Mouse (Mus musculus): ENCODE data around the gene Il31ra. TPM values are rescaled to one million over a fixed set of nuclear protein-coding genes. Genes with fewer than 3 reads are reported as not detected.

Gene Il31ra
- total RNA-seq, 1 experiment: not detected

DNA sequence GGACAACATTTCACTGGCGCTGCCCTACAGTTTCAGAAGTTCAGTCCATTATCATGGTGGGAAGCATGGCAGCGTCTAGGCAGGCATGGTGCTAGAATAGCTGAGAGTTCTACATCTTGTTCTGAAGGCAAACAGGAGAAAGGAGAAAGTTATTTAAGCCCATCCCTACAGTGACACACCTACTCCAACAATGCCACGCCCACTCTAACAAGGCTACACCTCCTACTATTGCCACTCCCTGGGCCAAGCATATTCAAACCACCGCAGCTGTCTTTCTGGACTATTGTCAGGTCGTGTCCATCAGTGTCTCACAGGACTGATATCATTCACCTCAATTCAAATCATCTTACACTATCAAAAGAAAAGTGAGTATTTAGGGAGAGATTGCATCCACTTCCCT, 107.5 kb downstream of the Il31ra start:
- H3K9me3 ChIP-seq (ENCODE audit: control insufficient read depth, insufficient read depth, low read depth, low read length): no peaks in the 10 kb centered on the region
- no peak overlapping the region for H3K4me3 ChIP-seq (ENCODE audit: insufficient read depth in 1 of 2, low read depth in 1 of 2, low read length in 2 of 2, poor library complexity in 1 of 2, severe bottlenecking in 1 of 2)
- TF ChIP-seq HCFC1 (IDR thresholded peaks at IDR 0.05; ENCODE audit: borderline replicate concordance, insufficient read depth, low read length) (no peak), ZNF384 (IDR thresholded peaks at IDR 0.05; ENCODE audit: low read depth, low read length) (no peak), ZC3H11A (IDR thresholded peaks at IDR 0.05; ENCODE audit: borderline replicate concordance, low read depth, low read length) (no peak), CHD2 (IDR thresholded peaks at IDR 0.05; ENCODE audit: low read depth, low read length) (no peak), MAFK (IDR thresholded peaks at IDR 0.05; ENCODE audit: insufficient read depth, low read depth, low read length) (no peak)
- H3K9ac ChIP-seq (ENCODE audit: insufficient read depth, low read depth, low read length, poor library complexity, severe bottlenecking): no peak overlapping the region
- H3K4me1 ChIP-seq (ENCODE audit: control insufficient read depth in 2 of 2, insufficient read depth in 2 of 2, low read length in 2 of 2, poor library complexity in 1 of 2): no peaks in the 10 kb centered on the region
- in situ Hi-C loops (cut with MboI; ENCODE audit: low sequenced_read_pairs in 2 of 2, unreplicated experiment in 2 of 2): no loop called here
- DNase-seq (ENCODE audit: low read depth, low spot score): no peak
- H3K36me3 ChIP-seq (ENCODE audit: control insufficient read depth, insufficient read depth, low read length, poor library complexity, severe bottlenecking): peaks cover 41% of the 10 kb centered on the region
- H3K27ac ChIP-seq (ENCODE audit: insufficient read depth, low read depth, low read length, poor library complexity, severe bottlenecking): no peak overlapping the region

- H3K36me3 ChIP-seq (ENCODE audit: control insufficient read depth, insufficient read depth, low read length, poor library complexity, severe bottlenecking): peaks cover 40% of the 10 kb centered on the region
- H3K4me1 ChIP-seq (ENCODE audit: control insufficient read depth in 2 of 2, insufficient read depth in 2 of 2, low read length in 2 of 2, poor library complexity in 1 of 2): no peaks in the 10 kb centered on the region
- DNase-seq (ENCODE audit: low read depth, low spot score): no peak
- no peak overlapping the region for H3K9ac ChIP-seq (ENCODE audit: insufficient read depth, low read depth, low read length, poor library complexity, severe bottlenecking)
- TF ChIP-seq ZNF384 (IDR thresholded peaks at IDR 0.05; ENCODE audit: low read depth, low read length) (no peak), CHD2 (IDR thresholded peaks at IDR 0.05; ENCODE audit: low read depth, low read length) (no peak), HCFC1 (IDR thresholded peaks at IDR 0.05; ENCODE audit: borderline replicate concordance, insufficient read depth, low read length) (no peak), ZC3H11A (IDR thresholded peaks at IDR 0.05; ENCODE audit: borderline replicate concordance, low read depth, low read length) (no peak), MAFK (IDR thresholded peaks at IDR 0.05; ENCODE audit: insufficient read depth, low read depth, low read length) (no peak)
- in situ Hi-C loops (cut with MboI; ENCODE audit: low sequenced_read_pairs in 2 of 2, unreplicated experiment in 2 of 2): no loop called here
- no peak overlapping the region for H3K4me3 ChIP-seq (ENCODE audit: insufficient read depth in 1 of 2, low read depth in 1 of 2, low read length in 2 of 2, poor library complexity in 1 of 2, severe bottlenecking in 1 of 2)
- H3K9me3 ChIP-seq (ENCODE audit: control insufficient read depth, insufficient read depth, low read depth, low read length): no peaks in the 10 kb centered on the region
- no peak overlapping the region for H3K27ac ChIP-seq (ENCODE audit: insufficient read depth, low read depth, low read length, poor library complexity, severe bottlenecking)
Measured at GRCm38 (mm10) chr13:112486236-112486635, 107.9 kb downstream of the Il31ra start.

GRCm38 (mm10) chr13:112483015-112483414, 111.1 kb downstream of the Il31ra start:
- Histone ChIP-seq H3K27ac (ENCODE audit: insufficient read depth, low read depth, low read length, poor library complexity, severe bottlenecking) (no peak overlapping the region), H3K9ac (ENCODE audit: insufficient read depth, low read depth, low read length, poor library complexity, severe bottlenecking) (no peak overlapping the region), H3K4me3 (ENCODE audit: insufficient read depth in 1 of 2, low read depth in 1 of 2, low read length in 2 of 2, poor library complexity in 1 of 2, severe bottlenecking in 1 of 2) (no peak overlapping the region), H3K4me1 (ENCODE audit: control insufficient read depth in 2 of 2, insufficient read depth in 2 of 2, low read length in 2 of 2, poor library complexity in 1 of 2) (no peaks in the 10 kb centered on the region), H3K9me3 (ENCODE audit: control insufficient read depth, insufficient read depth, low read depth, low read length) (no peaks in the 10 kb centered on the region), H3K36me3 (ENCODE audit: control insufficient read depth, insufficient read depth, low read length, poor library complexity, severe bottlenecking) (peaks cover 43% of the 10 kb centered on the region)
- no peak for DNase-seq (ENCODE audit: low read depth, low spot score)
- TF ChIP-seq MAFK (IDR thresholded peaks at IDR 0.05; ENCODE audit: insufficient read depth, low read depth, low read length) (no peak), ZNF384 (IDR thresholded peaks at IDR 0.05; ENCODE audit: low read depth, low read length) (no peak), ZC3H11A (IDR thresholded peaks at IDR 0.05; ENCODE audit: borderline replicate concordance, low read depth, low read length) (no peak), HCFC1 (IDR thresholded peaks at IDR 0.05; ENCODE audit: borderline replicate concordance, insufficient read depth, low read length) (no peak), CHD2 (IDR thresholded peaks at IDR 0.05; ENCODE audit: low read depth, low read length) (no peak)
- in situ Hi-C loops (cut with MboI; ENCODE audit: low sequenced_read_pairs in 2 of 2, unreplicated experiment in 2 of 2): no loop called here

- H3K36me3 ChIP-seq (ENCODE audit: control insufficient read depth, insufficient read depth, low read length, poor library complexity, severe bottlenecking): peaks cover 45% of the 10 kb centered on the region
- no peak overlapping the region for H3K4me3 ChIP-seq (ENCODE audit: insufficient read depth in 1 of 2, low read depth in 1 of 2, low read length in 2 of 2, poor library complexity in 1 of 2, severe bottlenecking in 1 of 2)
- no peak for DNase-seq (ENCODE audit: low read depth, low spot score)
- H3K4me1 ChIP-seq (ENCODE audit: control insufficient read depth in 2 of 2, insufficient read depth in 2 of 2, low read length in 2 of 2, poor library complexity in 1 of 2): no peaks in the 10 kb centered on the region
- no peak overlapping the region for H3K9ac ChIP-seq (ENCODE audit: insufficient read depth, low read depth, low read length, poor library complexity, severe bottlenecking)
- H3K27ac ChIP-seq (ENCODE audit: insufficient read depth, low read depth, low read length, poor library complexity, severe bottlenecking): no peak overlapping the region
- in situ Hi-C loops (cut with MboI; ENCODE audit: low sequenced_read_pairs in 2 of 2, unreplicated experiment in 2 of 2): no loop called here
- H3K9me3 ChIP-seq (ENCODE audit: control insufficient read depth, insufficient read depth, low read depth, low read length): no peaks in the 10 kb centered on the region
- no peak for TF ChIP-seq HCFC1 (IDR thresholded peaks at IDR 0.05; ENCODE audit: borderline replicate concordance, insufficient read depth, low read length)
- TF ChIP-seq CHD2 (IDR thresholded peaks at IDR 0.05; ENCODE audit: low read depth, low read length): no peak
- TF ChIP-seq MAFK (IDR thresholded peaks at IDR 0.05; ENCODE audit: insufficient read depth, low read depth, low read length): no peak
- no peak for TF ChIP-seq ZC3H11A (IDR thresholded peaks at IDR 0.05; ENCODE audit: borderline replicate concordance, low read depth, low read length)
- TF ChIP-seq ZNF384 (IDR thresholded peaks at IDR 0.05; ENCODE audit: low read depth, low read length): no peak
Measured at GRCm38 (mm10) chr13:112482525-112482924, 111.6 kb downstream of the Il31ra start.

- H3K4me3 ChIP-seq (ENCODE audit: insufficient read depth in 1 of 2, low read depth in 1 of 2, low read length in 2 of 2, poor library complexity in 1 of 2, severe bottlenecking in 1 of 2): no peak overlapping the region
- TF ChIP-seq HCFC1 (IDR thresholded peaks at IDR 0.05; ENCODE audit: borderline replicate concordance, insufficient read depth, low read length) (no peak), ZC3H11A (IDR thresholded peaks at IDR 0.05; ENCODE audit: borderline replicate concordance, low read depth, low read length) (no peak), MAFK (IDR thresholded peaks at IDR 0.05; ENCODE audit: insufficient read depth, low read depth, low read length) (no peak), ZNF384 (IDR thresholded peaks at IDR 0.05; ENCODE audit: low read depth, low read length) (no peak), CHD2 (IDR thresholded peaks at IDR 0.05; ENCODE audit: low read depth, low read length) (no peak)
- in situ Hi-C loops (cut with MboI; ENCODE audit: low sequenced_read_pairs in 2 of 2, unreplicated experiment in 2 of 2): no loop called here
- no peak for DNase-seq (ENCODE audit: low read depth, low spot score)
- H3K9me3 ChIP-seq (ENCODE audit: control insufficient read depth, insufficient read depth, low read depth, low read length): no peaks in the 10 kb centered on the region
- H3K36me3 ChIP-seq (ENCODE audit: control insufficient read depth, insufficient read depth, low read length, poor library complexity, severe bottlenecking): peaks cover 45% of the 10 kb centered on the region
- H3K9ac ChIP-seq (ENCODE audit: insufficient read depth, low read depth, low read length, poor library complexity, severe bottlenecking): no peak overlapping the region
- H3K4me1 ChIP-seq (ENCODE audit: control insufficient read depth in 2 of 2, insufficient read depth in 2 of 2, low read length in 2 of 2, poor library complexity in 1 of 2): no peaks in the 10 kb centered on the region
- no peak overlapping the region for H3K27ac ChIP-seq (ENCODE audit: insufficient read depth, low read depth, low read length, poor library complexity, severe bottlenecking)
Measured at GRCm38 (mm10) chr13:112479926-112480325, 114.2 kb downstream of the Il31ra start.

Measured in ES-E14 (cell line).